Mouse (Mus musculus) splenic B cell, adult 2 months (primary cell): ENCODE data around the gene Prkg1.
"Not testable (repeated sequence)": the region's sequence is repeated elsewhere in the genome, so short reads cannot be mapped to it uniquely, and the experiment has no call there.

Experiments
- DNase-seq: peaks from one replicate; pipeline ENCODE4 v3.0.0-alpha.2; 2011; ENCODE audit warnings: low read depth, low spot score
- H3K27me3 ChIP-seq: 2 replicates; pipeline ENCODE4 v1.6.1; 2012; ENCODE audit warnings: mild to moderate bottlenecking, low read length, moderate library complexity, mixed read lengths; ENCODE audit not compliant: control insufficient read depth, poor library complexity, insufficient read depth, severe bottlenecking
- H3K36me3 ChIP-seq: 2 replicates; pipeline ENCODE4 v1.6.1; 2012; ENCODE audit warnings: mild to moderate bottlenecking, low read length, moderate library complexity, mixed read lengths; ENCODE audit not compliant: control insufficient read depth, poor library complexity, insufficient read depth, severe bottlenecking

The Prkg1 gene

GRCm38 (mm10) chr19:31369116-31369515 lies 395.7 kb downstream of the Prkg1 start:
- no peaks in the 10 kb centered on the region for H3K36me3 ChIP-seq
- DNase-seq: no peak
- H3K27me3 ChIP-seq: no peaks in the 10 kb centered on the region

DNA sequence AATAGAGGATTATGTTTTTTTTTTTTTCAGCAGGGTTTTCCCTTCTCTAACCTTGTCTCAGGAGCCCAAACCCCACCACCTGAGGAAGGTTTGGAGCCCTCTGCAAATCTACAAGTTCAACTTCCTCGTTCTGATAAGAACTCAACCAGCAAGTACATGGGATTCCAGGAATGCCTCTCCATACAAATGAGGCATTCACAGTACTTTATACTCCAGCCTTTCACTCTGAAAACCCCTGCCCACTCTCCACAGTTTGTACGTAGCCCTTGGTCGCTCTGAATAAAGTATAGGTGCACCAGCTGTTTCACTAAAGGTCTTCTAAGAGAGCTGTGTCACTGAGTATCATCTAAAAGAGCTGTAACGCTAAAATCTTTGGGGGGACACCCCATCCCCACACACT lies 402.8 kb downstream of the Prkg1 start:
- Histone ChIP-seq H3K27me3 (no peaks in the 10 kb centered on the region), H3K36me3 (no peaks in the 10 kb centered on the region)
- no peak for DNase-seq

DNA sequence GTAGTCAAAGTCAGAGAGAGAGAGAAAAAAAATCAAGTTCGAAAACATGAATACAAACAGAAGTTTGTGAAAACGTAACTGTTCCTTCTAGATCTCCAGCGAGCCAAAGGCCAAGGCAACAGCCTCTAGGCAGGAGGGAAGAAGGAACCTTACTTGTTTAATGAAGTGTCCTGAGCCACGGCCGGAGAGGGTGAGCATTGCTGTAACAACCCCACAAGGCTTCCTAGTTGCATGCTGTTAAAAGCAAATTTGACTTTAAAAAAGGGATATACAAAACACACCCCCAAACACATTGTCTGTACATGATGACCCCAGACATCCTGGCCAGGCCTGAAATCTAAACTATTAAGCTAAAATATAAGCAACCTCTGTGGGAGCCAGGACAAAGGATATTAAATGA lies 403.3 kb downstream of the Prkg1 start:
- Histone ChIP-seq H3K27me3 (no peaks in the 10 kb centered on the region), H3K36me3 (no peaks in the 10 kb centered on the region)
- no peak for DNase-seq

DNA sequence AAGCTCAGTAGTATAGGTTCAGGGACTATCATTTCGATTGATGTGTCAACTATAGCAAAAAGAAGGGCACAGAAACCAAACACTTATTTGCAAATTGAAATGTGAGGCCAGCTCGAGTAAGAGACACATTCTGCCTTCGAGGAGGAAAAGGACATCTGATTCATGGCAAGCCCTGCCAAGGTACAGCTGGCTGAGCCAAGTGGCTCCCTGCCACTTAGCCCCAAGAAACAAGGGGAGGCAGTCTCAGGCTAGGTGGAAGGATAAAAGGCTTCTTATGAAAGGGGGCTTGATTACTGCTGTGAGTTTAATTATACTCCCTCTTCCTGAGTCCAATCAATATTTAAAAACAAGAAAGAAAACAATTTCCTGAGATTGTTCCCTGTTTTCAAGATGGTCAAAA lies 403.7 kb downstream of the Prkg1 start:
- H3K27me3 ChIP-seq: no peaks in the 10 kb centered on the region
- DNase-seq: no peak
- no peaks in the 10 kb centered on the region for H3K36me3 ChIP-seq

GRCm38 (mm10) chr19:31354959-31355358 lies 409.9 kb downstream of the Prkg1 start:
- DNase-seq: no peak
- Histone ChIP-seq H3K27me3 (no peaks in the 10 kb centered on the region), H3K36me3 (no peaks in the 10 kb centered on the region)

GRCm38 (mm10) chr19:31352784-31353183 lies 412.0 kb downstream of the Prkg1 start:
- not testable (repeated sequence) for H3K36me3 ChIP-seq, DNase-seq

DNA sequence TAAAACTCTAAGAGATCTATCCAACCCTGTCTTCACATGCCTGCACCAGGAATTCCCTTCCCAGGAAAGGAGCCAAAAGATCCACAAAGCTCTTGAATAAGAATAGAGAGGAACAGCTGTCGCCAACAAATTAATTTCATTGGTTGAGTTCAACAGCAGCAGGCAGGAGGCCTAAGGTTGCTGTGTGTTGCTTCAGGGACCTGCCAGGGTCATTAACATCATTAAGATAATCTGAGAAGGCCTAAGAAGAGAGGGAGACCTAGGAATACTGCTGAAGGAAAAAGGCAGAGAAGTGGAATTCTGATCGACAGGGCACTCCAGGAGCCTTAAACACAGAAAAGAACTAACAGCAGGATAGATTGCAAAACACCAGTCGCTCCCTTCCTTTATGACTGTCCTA lies 413.0 kb downstream of the Prkg1 start:
- DNase-seq: no peak
- no peaks in the 10 kb centered on the region for H3K27me3 ChIP-seq
- no peaks in the 10 kb centered on the region for H3K36me3 ChIP-seq

More at GRCm38 (mm10) chr19:31352784-31353183, 412.0 kb downstream of the Prkg1 start:
- H3K27me3 ChIP-seq: not testable (repeated sequence)

DNA sequence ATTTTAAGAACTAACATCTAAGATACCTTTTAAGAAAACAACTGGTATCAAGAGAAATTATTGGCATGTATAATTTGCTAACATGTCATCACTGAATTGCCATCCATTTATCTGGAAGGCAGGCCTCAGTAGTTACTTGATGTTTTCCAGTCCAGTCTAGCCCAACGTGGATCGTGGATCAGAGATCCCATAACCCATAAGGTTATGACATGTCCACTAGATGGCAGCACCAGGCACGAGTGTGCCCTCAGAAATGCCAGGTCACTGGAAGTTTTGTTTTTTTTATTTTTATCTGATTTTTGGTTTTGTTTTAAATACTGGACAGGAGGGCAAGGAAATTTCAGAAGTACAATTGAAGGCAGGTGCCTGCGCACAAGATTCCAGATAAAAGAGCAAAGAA lies 422.7 kb downstream of the Prkg1 start:
- peak; percentile 77 for DNase-seq
- no peaks in the 10 kb centered on the region for H3K36me3 ChIP-seq
- H3K27me3 ChIP-seq: no peaks in the 10 kb centered on the region

DNA sequence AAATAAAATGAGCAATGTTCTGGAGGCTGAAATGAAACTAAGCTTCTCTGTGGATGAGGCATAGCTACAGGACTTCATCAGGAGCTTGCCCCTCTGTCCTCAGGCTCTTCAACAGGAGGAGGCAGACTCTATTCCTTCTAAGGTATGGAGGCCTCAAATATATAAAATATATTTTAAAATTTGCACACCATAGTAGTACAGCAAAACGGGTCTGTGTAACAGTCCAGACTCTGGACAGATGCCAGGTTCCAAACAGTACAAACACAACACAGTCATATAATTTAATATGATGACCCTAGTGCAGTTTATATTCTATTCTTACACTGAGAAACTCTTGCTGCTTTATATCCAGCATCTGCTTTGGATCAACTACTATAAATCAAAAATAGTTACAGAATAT lies 423.9 kb downstream of the Prkg1 start:
- Histone ChIP-seq H3K27me3 (no peaks in the 10 kb centered on the region), H3K36me3 (no peaks in the 10 kb centered on the region)
- no peak for DNase-seq

- peak; percentile 19 for DNase-seq
- Histone ChIP-seq H3K36me3 (no peaks in the 10 kb centered on the region), H3K27me3 (no peaks in the 10 kb centered on the region)
Observed at GRCm38 (mm10) chr19:31338355-31339101, 426.3 kb downstream of the Prkg1 start.

- peak; percentile 91 for DNase-seq
Observed at GRCm38 (mm10) chr19:31337863-31338217, 427.0 kb downstream of the Prkg1 start.

DNA sequence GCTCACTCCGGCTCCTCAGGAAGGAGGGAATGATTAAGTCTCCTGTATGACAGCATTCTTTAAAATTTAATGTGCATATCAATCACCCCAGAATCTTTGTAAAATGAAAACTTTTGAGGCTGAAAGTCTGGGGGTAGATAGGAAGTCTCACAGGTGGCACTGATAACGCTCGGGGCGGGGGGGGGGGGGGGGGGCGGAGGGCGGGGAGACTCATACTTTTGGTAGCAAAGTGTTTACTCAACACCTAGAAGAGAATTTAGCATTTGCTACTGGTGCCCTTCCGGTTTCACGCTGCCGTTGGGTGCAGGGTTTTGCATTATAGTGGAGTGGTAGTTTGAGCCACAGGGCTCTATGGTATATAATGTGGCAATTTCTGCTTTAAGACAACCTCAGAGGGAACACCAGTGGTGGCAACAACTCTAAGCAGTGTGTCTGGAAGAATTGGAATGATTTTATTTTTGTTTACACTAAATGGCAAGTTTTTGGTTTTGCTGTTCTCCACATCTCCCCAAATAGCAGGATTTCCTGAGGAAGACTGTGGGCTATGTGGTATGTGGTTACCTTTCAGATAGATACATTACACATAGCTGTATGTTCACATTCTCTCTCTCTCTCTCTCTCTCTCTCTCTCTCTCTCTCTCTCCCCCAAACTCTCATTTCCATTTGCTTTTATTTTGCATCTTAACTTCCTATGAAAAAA lies 427.5 kb downstream of the Prkg1 start:
- peak; percentile 72 for DNase-seq
- no peaks in the 10 kb centered on the region for H3K36me3 ChIP-seq
- H3K27me3 ChIP-seq: no peaks in the 10 kb centered on the region

More at GRCm38 (mm10) chr19:31337863-31338217, 427.0 kb downstream of the Prkg1 start:
- Histone ChIP-seq H3K36me3 (no peaks in the 10 kb centered on the region), H3K27me3 (no peaks in the 10 kb centered on the region)

GRCm38 (mm10) chr19:31336381-31336780 lies 428.5 kb downstream of the Prkg1 start:
- no peaks in the 10 kb centered on the region for H3K27me3 ChIP-seq
- no peaks in the 10 kb centered on the region for H3K36me3 ChIP-seq
- DNase-seq: no peak

DNA sequence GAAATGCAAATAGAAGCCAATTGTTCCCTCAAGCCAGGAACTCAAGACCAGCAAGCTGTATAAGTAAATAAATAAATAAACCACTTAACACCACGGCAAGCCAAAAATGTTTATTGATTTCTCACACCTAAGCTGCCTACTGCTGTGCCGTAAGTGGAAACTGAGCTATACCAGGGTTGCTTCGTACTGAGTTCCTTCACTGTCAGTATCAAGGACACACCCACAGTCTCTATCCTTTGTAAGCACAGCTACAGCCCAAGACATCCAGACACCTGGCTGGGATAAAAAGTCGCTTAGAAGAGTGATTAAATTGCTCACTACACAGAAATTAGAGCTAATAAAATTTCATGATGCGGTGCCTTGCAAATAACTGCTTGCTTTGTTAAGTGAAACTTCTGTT lies 434.9 kb downstream of the Prkg1 start:
- Histone ChIP-seq H3K27me3 (no peaks in the 10 kb centered on the region), H3K36me3 (no peaks in the 10 kb centered on the region)
- DNase-seq: no peak

GRCm38 (mm10) chr19:31304760-31305159 lies 460.1 kb downstream of the Prkg1 start:
- Histone ChIP-seq H3K27me3 (no peaks in the 10 kb centered on the region), H3K36me3 (no peaks in the 10 kb centered on the region)
- DNase-seq: peak; percentile 69
